Mouse (Mus musculus): ENCODE results near the gene Nr1h5. TPM values are rescaled to one million over a fixed set of nuclear protein-coding genes. Genes with fewer than 3 reads are reported as not detected.

Gene Nr1h5
- polyA plus RNA-seq, 1 experiment = not detected

GRCm38 (mm10) chr3:102938100-102938499, 25.8 kb downstream of the Nr1h5 start:
- H3K4me3 ChIP-seq (ENCODE audit: insufficient read depth, low read depth, low read length) = no peak overlapping the region
- WGBS = 95% methylated on average over 1 of the region's 1 CpGs
- TF ChIP-seq POLR2A (IDR thresholded peaks at IDR 0.05; ENCODE audit: insufficient read depth, low read depth, low read length) (no peak), CTCF (IDR thresholded peaks at IDR 0.05; ENCODE audit: insufficient read depth, low read depth, low read length) (no peak)
- H3K4me1 ChIP-seq (ENCODE audit: control insufficient read depth, insufficient read depth, low read length) = no peaks in the 10 kb centered on the region
- H3K27ac ChIP-seq (ENCODE audit: insufficient read depth, low read depth, low read length) = no peak overlapping the region

DNA sequence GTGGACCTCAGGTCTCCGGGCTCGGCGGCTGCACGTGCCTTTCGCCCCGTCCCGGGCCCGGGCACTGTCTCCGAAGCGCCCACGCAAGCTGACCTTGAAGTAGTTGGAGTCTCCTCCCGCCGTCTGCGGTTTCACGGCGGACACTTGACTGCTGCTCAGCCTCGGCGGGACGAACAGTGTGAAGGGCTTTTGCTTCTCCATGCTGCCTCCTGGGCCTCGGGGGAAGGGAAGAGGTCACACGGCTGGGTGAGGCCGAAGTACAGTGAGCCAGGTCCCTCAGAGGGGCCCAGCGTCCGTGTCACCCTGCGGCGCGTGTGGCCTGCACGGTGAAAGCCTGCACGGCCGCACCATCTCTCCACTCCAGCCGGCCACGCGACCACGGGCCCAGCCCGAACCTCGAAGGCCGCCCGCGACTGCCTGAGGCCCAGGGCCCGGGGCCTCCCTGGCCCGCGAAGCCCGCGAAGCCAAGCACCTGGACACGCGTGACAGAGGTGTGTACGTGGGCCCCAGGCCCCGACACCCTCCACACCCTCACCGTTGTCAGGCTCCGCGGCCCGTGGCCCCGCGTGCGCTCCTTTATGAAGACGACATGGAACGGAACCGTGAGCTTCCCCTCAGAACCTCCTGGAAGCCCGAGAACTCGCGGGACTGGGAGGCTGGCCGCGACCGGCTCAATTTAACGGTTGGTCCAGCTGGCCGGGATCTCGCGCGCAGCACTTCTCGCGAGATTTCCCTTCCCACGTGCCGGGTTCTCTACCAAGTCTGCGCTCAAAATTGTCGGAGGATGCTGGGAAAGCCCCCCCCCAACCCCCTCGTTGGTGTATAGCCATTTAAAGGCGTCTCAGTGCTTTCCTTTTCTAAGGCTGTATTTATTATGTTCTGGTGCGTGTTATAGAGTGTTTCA, 28.2 kb downstream of the Nr1h5 start, which contains the start of gene Sycp1:
TSS of gene Sycp1 (minus strand) at position 650 of the 904 bp plus-strand sequence.
- no peak for TF ChIP-seq CTCF (IDR thresholded peaks at IDR 0.05; ENCODE audit: insufficient read depth, low read depth, low read length)
- no peak for TF ChIP-seq POLR2A (IDR thresholded peaks at IDR 0.05; ENCODE audit: insufficient read depth, low read depth, low read length)
- no peak within 1 kb of the TSS for H3K27ac ChIP-seq (ENCODE audit: insufficient read depth, low read depth, low read length)
- no peaks in the 10 kb centered on the region for H3K4me1 ChIP-seq (ENCODE audit: control insufficient read depth, insufficient read depth, low read length)
- WGBS = 96% methylated on average over 78 of the region's 78 CpGs
- no peak within 1 kb of the TSS for H3K4me3 ChIP-seq (ENCODE audit: insufficient read depth, low read depth, low read length)

- no peak for TF ChIP-seq POLR2A (IDR thresholded peaks at IDR 0.05; ENCODE audit: insufficient read depth, low read depth, low read length)
- no peak for TF ChIP-seq CTCF (IDR thresholded peaks at IDR 0.05; ENCODE audit: insufficient read depth, low read depth, low read length)
- Histone ChIP-seq H3K27ac (ENCODE audit: insufficient read depth, low read depth, low read length) (no peak overlapping the region), H3K4me1 (ENCODE audit: control insufficient read depth, insufficient read depth, low read length) (no peaks in the 10 kb centered on the region), H3K4me3 (ENCODE audit: insufficient read depth, low read depth, low read length) (no peak overlapping the region)
- 95% methylated on average over 1 of the region's 1 CpGs for WGBS
Observed at GRCm38 (mm10) chr3:102899136-102899535, 64.8 kb downstream of the Nr1h5 start.

Other genes starting within 250 kb of the Nr1h5 start
- not detected in 2 replicates for gene Tspan2, start 229.6 kb downstream of the Nr1h5 start, polyA plus RNA-seq (2012; ENCODE audit: insufficient read depth, insufficient read length, low replicate concordance, missing spikeins)
- not detected in 2 replicates for gene Tshb, start 181.4 kb downstream of the Nr1h5 start, polyA plus RNA-seq (2012; ENCODE audit: insufficient read depth, insufficient read length, low replicate concordance, missing spikeins)
- not detected in 2 replicates for gene Sycp1, start 28.0 kb downstream of the Nr1h5 start, polyA plus RNA-seq (2012; ENCODE audit: insufficient read depth, insufficient read length, low replicate concordance, missing spikeins)
- not detected in 2 replicates for gene Sike1, start 31.6 kb upstream of the Nr1h5 start, polyA plus RNA-seq (2012; ENCODE audit: insufficient read depth, insufficient read length, low replicate concordance, missing spikeins)
- gene Csde1, start 56.3 kb upstream of the Nr1h5 start, polyA plus RNA-seq (2012; ENCODE audit: insufficient read depth, insufficient read length, low replicate concordance, missing spikeins) = 177 and 363 TPM in 2 replicates
- gene Nras, start 94.2 kb upstream of the Nr1h5 start, polyA plus RNA-seq (2012; ENCODE audit: insufficient read depth, insufficient read length, low replicate concordance, missing spikeins) = not detected in 2 replicates
- not detected in 2 replicates for gene Ampd1, start 109.9 kb upstream of the Nr1h5 start, polyA plus RNA-seq (2012; ENCODE audit: insufficient read depth, insufficient read length, low replicate concordance, missing spikeins)
- gene Dennd2c, start 138.5 kb upstream of the Nr1h5 start, polyA plus RNA-seq (2012; ENCODE audit: insufficient read depth, insufficient read length, low replicate concordance, missing spikeins) = not detected in 2 replicates
- gene Bcas2, start 207.5 kb upstream of the Nr1h5 start, polyA plus RNA-seq (2012; ENCODE audit: insufficient read depth, insufficient read length, low replicate concordance, missing spikeins) = not detected in 2 replicates